Mouse (Mus musculus) pancreas, adult 10 weeks (tissue): ENCODE measurements around the gene Wasf3. TPM values are rescaled to one million over a fixed set of nuclear protein-coding genes. Genes with fewer than 3 reads are reported as not detected.

Experiments
- polyA plus RNA-seq: library from polyadenylated mRNA; stranded (reverse); fragments of 350-450 nt; fragmentation: Illumina TruSeq; extraction: RNeasy Lipid Tissue Mini Kit (QIAGEN cat#74804); gene quantifications from one replicate; pipeline ENCODE4 v1.2.3, GENCODE M21; 2015; ENCODE audit warnings: low read depth, low replicate concordance; ENCODE audit not compliant: insufficient read depth

Wasf3 gene
- 1.1 TPM for polyA plus RNA-seq

GRCm38 (mm10) chr5:146384935-146385591 lies at the start of gene Wasf3:
Gene Wasf3 (plus strand): TSS chr5:146384985.

GRCm38 (mm10) chr5:146481665-146482064 lies 96.9 kb downstream of the Wasf3 start, which contains the start of gene Gm6408:
Gene Gm6408 (plus strand): TSS chr5:146481965.

GRCm38 (mm10) chr5:146491063-146491462 lies 106.3 kb downstream of the Wasf3 start, which contains the start of gene Gm6370:
Gene Gm6370 (plus strand): TSS chr5:146491363.

GRCm38 (mm10) chr5:146502099-146502498 lies 117.3 kb downstream of the Wasf3 start, which contains the start of gene 4930449I24Rik:
Gene 4930449I24Rik (plus strand): TSS chr5:146502399.

DNA sequence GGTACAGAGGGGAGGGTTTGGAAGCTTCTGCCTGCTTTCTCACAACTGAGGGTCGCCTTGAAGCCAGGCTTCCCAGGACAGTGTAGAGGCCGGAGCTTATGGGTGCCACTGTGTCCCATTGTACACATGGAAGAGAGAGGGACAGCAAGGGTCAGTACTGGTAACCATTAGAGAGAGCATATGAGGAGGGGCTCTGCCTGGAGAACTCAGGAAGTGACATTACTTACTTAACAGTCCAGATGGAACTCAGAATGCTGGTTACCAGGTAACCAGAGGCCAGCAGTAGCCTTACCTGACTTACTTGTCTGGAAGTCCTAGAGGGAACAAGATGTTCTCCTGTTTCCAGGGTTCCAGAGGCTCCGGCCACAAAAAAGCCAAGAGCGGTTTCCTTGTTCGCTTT lies 129.0 kb downstream of the Wasf3 start, which contains the start of gene Gm3402:
Gene Gm3402, plus strand, starts transcription at position 301 of the 400 bp plus-strand sequence.

Other genes with a start within 250 kb of the Wasf3 start
- not detected for gene Gm5565, start 224.4 kb upstream of the Wasf3 start, polyA plus RNA-seq
- not detected for gene Gm6309, start 214.3 kb upstream of the Wasf3 start, polyA plus RNA-seq
- gene 1700001J03Rik, start 199.7 kb upstream of the Wasf3 start, polyA plus RNA-seq = 3.6 TPM
- 10.2 TPM for gene Rnf6, start 163.4 kb upstream of the Wasf3 start, polyA plus RNA-seq
- gene Cdk8, start 153.8 kb upstream of the Wasf3 start, polyA plus RNA-seq = 15.9 TPM
- gene Gm6408, start 97.0 kb downstream of the Wasf3 start, polyA plus RNA-seq = not detected
- gene Gm6370, start 106.4 kb downstream of the Wasf3 start, polyA plus RNA-seq = not detected
- not detected for gene 4930449I24Rik, start 117.4 kb downstream of the Wasf3 start, polyA plus RNA-seq
- gene Gm3402, start 129.1 kb downstream of the Wasf3 start, polyA plus RNA-seq = not detected
- gene Gm3404, start 140.8 kb downstream of the Wasf3 start, polyA plus RNA-seq = not detected
- gene Gm3409, start 152.7 kb downstream of the Wasf3 start, polyA plus RNA-seq = not detected
- not detected for gene Gm3415, start 171.2 kb downstream of the Wasf3 start, polyA plus RNA-seq
- not detected for gene Gpr12, start 200.3 kb downstream of the Wasf3 start, polyA plus RNA-seq